Mouse (Mus musculus) small intestine, adult 10 weeks (tissue): ENCODE data around the gene Olfr153. TPM values are rescaled to one million over a fixed set of nuclear protein-coding genes. Genes with fewer than 3 reads are reported as not detected.

Experiments
- polyA plus RNA-seq: library from polyadenylated mRNA; stranded (reverse); fragments of 350-450 nt; fragmentation: Illumina TruSeq; extraction: RNeasy Lipid Tissue Mini Kit (QIAGEN cat#74804); gene quantifications from one replicate; pipeline ENCODE4 v1.2.3, GENCODE M21; 2014; ENCODE audit warnings: low replicate concordance

The Olfr153 gene
- polyA plus RNA-seq, result not detected

GRCm38 (mm10) chr2:87531496-87531895 lies at the start of gene Olfr153:
TSS of gene Olfr153 (plus strand) at chr2:87531796.

GRCm38 (mm10) chr2:87496993-87497392 lies 34.6 kb upstream of the Olfr153 start, which contains the start of gene Pramel7:
TSS of gene Pramel7 (minus strand) at chr2:87497093.

GRCm38 (mm10) chr2:87506265-87506664 lies 25.3 kb upstream of the Olfr153 start, which contains the start of gene Pramel6:
TSS of gene Pramel6 (plus strand) at chr2:87506565.

GRCm38 (mm10) chr2:87545442-87545841 lies 13.8 kb downstream of the Olfr153 start, which contains the start of gene Olfr1128:
TSS of gene Olfr1128 (minus strand) at chr2:87545542.

GRCm38 (mm10) chr2:87573602-87574001 lies 42.0 kb downstream of the Olfr153 start, which contains the start of gene Olfr1129:
TSS of gene Olfr1129 (plus strand) at chr2:87573902.

Other genes starting within 250 kb of the Olfr153 start
- not detected for gene Olfr1118, start 224.2 kb upstream of the Olfr153 start, polyA plus RNA-seq
- gene Olfr1120, start 177.0 kb upstream of the Olfr153 start, polyA plus RNA-seq, result not detected
- not detected for gene Olfr1121, start 161.9 kb upstream of the Olfr153 start, polyA plus RNA-seq
- not detected for gene Olfr1122, start 145.9 kb upstream of the Olfr153 start, polyA plus RNA-seq
- not detected for gene Olfr1123, start 115.2 kb upstream of the Olfr153 start, polyA plus RNA-seq
- gene Olfr1124, start 101.5 kb upstream of the Olfr153 start, polyA plus RNA-seq, result not detected
- not detected for gene Olfr1126, start 77.8 kb upstream of the Olfr153 start, polyA plus RNA-seq
- gene Pramel7, start 34.7 kb upstream of the Olfr153 start, polyA plus RNA-seq, result not detected
- not detected for gene Pramel6, start 25.2 kb upstream of the Olfr153 start, polyA plus RNA-seq
- gene Olfr1128, start 13.7 kb downstream of the Olfr153 start, polyA plus RNA-seq, result not detected
- not detected for gene Olfr1129, start 42.1 kb downstream of the Olfr153 start, polyA plus RNA-seq
- gene Olfr1130, start 74.4 kb downstream of the Olfr153 start, polyA plus RNA-seq, result not detected
- not detected for gene Olfr1131, start 95.3 kb downstream of the Olfr153 start, polyA plus RNA-seq
- gene Olfr1132, start 105.7 kb downstream of the Olfr153 start, polyA plus RNA-seq, result not detected
- not detected for gene Olfr1133, start 115.6 kb downstream of the Olfr153 start, polyA plus RNA-seq
- gene Olfr1134, start 126.7 kb downstream of the Olfr153 start, polyA plus RNA-seq, result not detected
- not detected for gene Olfr1135, start 141.9 kb downstream of the Olfr153 start, polyA plus RNA-seq
- gene Olfr1136, start 162.2 kb downstream of the Olfr153 start, polyA plus RNA-seq, result not detected
- gene Olfr1137, start 181.4 kb downstream of the Olfr153 start, polyA plus RNA-seq, result not detected
- not detected for gene Olfr1138, start 208.2 kb downstream of the Olfr153 start, polyA plus RNA-seq
- gene Olfr1140, start 212.0 kb downstream of the Olfr153 start, polyA plus RNA-seq, result not detected
- gene Olfr1141, start 222.2 kb downstream of the Olfr153 start, polyA plus RNA-seq, result not detected
- gene Olfr152, start 247.7 kb downstream of the Olfr153 start, polyA plus RNA-seq, result not detected